Mouse (Mus musculus): ENCODE measurements around the gene Rin3. TPM values are rescaled to one million over a fixed set of nuclear protein-coding genes. Genes with fewer than 3 reads are reported as not detected.

The Rin3 gene
- total and polyA plus RNA-seq, 2 experiments from 2014 or later = 4.6 to 13.4 TPM

GRCm38 (mm10) chr12:102280867-102281503 is 1.9 kb upstream of the Rin3 start:
- Histone ChIP-seq H3K9ac (replicated peaks; ENCODE audit: low read depth, low read length) (no peak overlapping the region), H3K36me3 (replicated peaks; ENCODE audit: control insufficient read depth, insufficient read depth, low read length) (no peaks in the 10 kb centered on the region), H3K27ac (ENCODE audit: low read depth) (no peak overlapping the region), H3K9me3 (replicated peaks; ENCODE audit: control insufficient read depth, low read length) (peaks cover 7% of the 10 kb centered on the region), H3K4me1 (ENCODE audit: control insufficient read depth, insufficient read depth) (peaks cover 16% of the 10 kb centered on the region), H3K27me3 (ENCODE audit: control insufficient read depth, insufficient read depth, low read length) (no peaks in the 10 kb centered on the region), H3K4me2 (ENCODE audit: low read depth, low read length) (no peak overlapping the region), H3K4me3 (ENCODE audit: low read depth, low read length) (no peak overlapping the region)
- ATAC-seq (ENCODE audit: insufficient read depth, low read depth) (no peak), DNase-seq (ENCODE audit: low spot score) (no peak)
- WGBS = 53% methylated on average over 7 of the region's 7 CpGs
- no peak for TF ChIP-seq CTCF (IDR thresholded peaks at IDR 0.05; ENCODE audit: low read depth)
- TF ChIP-seq EP300 (IDR thresholded peaks at IDR 0.05; ENCODE audit: low read depth) = no peak

GRCm38 (mm10) chr12:102282126-102282525 is 722 bp upstream of the Rin3 start:
- Histone ChIP-seq H3K4me2 (ENCODE audit: low read depth, low read length) (peak overlapping the region; percentile 84), H3K4me1 (ENCODE audit: control insufficient read depth, insufficient read depth) (peaks cover 24% of the 10 kb centered on the region), H3K27me3 (ENCODE audit: control insufficient read depth, insufficient read depth, low read length) (no peaks in the 10 kb centered on the region), H3K9ac (replicated peaks; ENCODE audit: low read depth, low read length) (no peak overlapping the region), H3K27ac (ENCODE audit: low read depth) (no peak overlapping the region; the same call in 1 of the 2 replicates), H3K36me3 (replicated peaks; ENCODE audit: control insufficient read depth, insufficient read depth, low read length) (no peaks in the 10 kb centered on the region), H3K9me3 (replicated peaks; ENCODE audit: control insufficient read depth, low read length) (peaks cover 7% of the 10 kb centered on the region), H3K4me3 (ENCODE audit: low read depth, low read length) (peak overlapping the region; percentile 68; the same call in 1 of the 2 replicates)
- DNase-seq (ENCODE audit: low spot score) (no peak), ATAC-seq (ENCODE audit: insufficient read depth, low read depth) (no peak)
- no peak for TF ChIP-seq CTCF (IDR thresholded peaks at IDR 0.05; ENCODE audit: low read depth)
- TF ChIP-seq EP300 (IDR thresholded peaks at IDR 0.05; ENCODE audit: low read depth) = no peak
- WGBS = 64% methylated on average over 2 of the region's 2 CpGs

- peak overlapping the region; percentile 78 for H3K9ac ChIP-seq (replicated peaks; ENCODE audit: low read depth, low read length)
- peaks cover 38% of the 10 kb centered on the region for H3K4me1 ChIP-seq (ENCODE audit: control insufficient read depth, insufficient read depth)
- ATAC-seq (ENCODE audit: insufficient read depth, low read depth) = peak; percentile 69
- H3K27ac ChIP-seq (ENCODE audit: low read depth) = peak overlapping the region; percentile 79
- TF ChIP-seq EP300 (IDR thresholded peaks at IDR 0.05; ENCODE audit: low read depth) = no peak
- no peak for TF ChIP-seq CTCF (IDR thresholded peaks at IDR 0.05; ENCODE audit: low read depth)
- WGBS = 1% methylated on average over 18 of the region's 24 CpGs
- H3K36me3 ChIP-seq (replicated peaks; ENCODE audit: control insufficient read depth, insufficient read depth, low read length) = no peaks in the 10 kb centered on the region
- H3K4me3 ChIP-seq (ENCODE audit: low read depth, low read length) = peak overlapping the region; percentile 68
- H3K27me3 ChIP-seq (ENCODE audit: control insufficient read depth, insufficient read depth, low read length) = no peaks in the 10 kb centered on the region
- peaks cover 3% of the 10 kb centered on the region; the same call in 1 of the 2 replicates for H3K9me3 ChIP-seq (replicated peaks; ENCODE audit: control insufficient read depth, low read length)
- peak overlapping the region; percentile 84 for H3K4me2 ChIP-seq (ENCODE audit: low read depth, low read length)
- DNase-seq (ENCODE audit: low spot score) = peak; percentile 82
These were observed 827 bp downstream of the Rin3 start for GRCm38 (mm10) chr12:102283483-102284266.

GRCm38 (mm10) chr12:102284267-102284610 is 1.4 kb downstream of the Rin3 start:
- peak; percentile 53 for ATAC-seq (ENCODE audit: insufficient read depth, low read depth)
- peaks cover 44% of the 10 kb centered on the region for H3K4me1 ChIP-seq (ENCODE audit: control insufficient read depth, insufficient read depth)

GRCm38 (mm10) chr12:102284618-102285159 is 1.8 kb downstream of the Rin3 start:
- TF ChIP-seq EP300 (IDR thresholded peaks at IDR 0.05; ENCODE audit: low read depth) (no peak), CTCF (IDR thresholded peaks at IDR 0.05; ENCODE audit: low read depth) (no peak)
- H3K27ac ChIP-seq (ENCODE audit: low read depth) = peak overlapping the region; percentile 79
- peak overlapping the region; percentile 84 for H3K4me2 ChIP-seq (ENCODE audit: low read depth, low read length)
- WGBS = 29% methylated on average over 3 of the region's 3 CpGs
- no peaks in the 10 kb centered on the region for H3K36me3 ChIP-seq (replicated peaks; ENCODE audit: control insufficient read depth, insufficient read depth, low read length)
- H3K9ac ChIP-seq (replicated peaks; ENCODE audit: low read depth, low read length) = peak overlapping the region; percentile 78; the same call in 1 of the 2 replicates
- no peak for DNase-seq (ENCODE audit: low spot score)
- peak overlapping the region; percentile 68 for H3K4me3 ChIP-seq (ENCODE audit: low read depth, low read length)
- H3K27me3 ChIP-seq (ENCODE audit: control insufficient read depth, insufficient read depth, low read length) = no peaks in the 10 kb centered on the region
- peaks cover 45% of the 10 kb centered on the region for H3K4me1 ChIP-seq (ENCODE audit: control insufficient read depth, insufficient read depth)
- H3K9me3 ChIP-seq (replicated peaks; ENCODE audit: control insufficient read depth, low read length) = no peaks in the 10 kb centered on the region
- no peak for ATAC-seq (ENCODE audit: insufficient read depth, low read depth)

More at GRCm38 (mm10) chr12:102284267-102284610, 1.4 kb downstream of the Rin3 start:
- 1% methylated on average over 9 of the region's 9 CpGs for WGBS
- Histone ChIP-seq H3K4me2 (ENCODE audit: low read depth, low read length) (peak overlapping the region; percentile 84), H3K4me3 (ENCODE audit: low read depth, low read length) (peak overlapping the region; percentile 68), H3K27ac (ENCODE audit: low read depth) (peak overlapping the region; percentile 79), H3K9ac (replicated peaks; ENCODE audit: low read depth, low read length) (peak overlapping the region; percentile 78; the same call in 1 of the 2 replicates), H3K27me3 (ENCODE audit: control insufficient read depth, insufficient read depth, low read length) (no peaks in the 10 kb centered on the region), H3K9me3 (replicated peaks; ENCODE audit: control insufficient read depth, low read length) (no peaks in the 10 kb centered on the region), H3K36me3 (replicated peaks; ENCODE audit: control insufficient read depth, insufficient read depth, low read length) (no peaks in the 10 kb centered on the region)
- DNase-seq (ENCODE audit: low spot score) = peak; percentile 69
- no peak for TF ChIP-seq EP300 (IDR thresholded peaks at IDR 0.05; ENCODE audit: low read depth)
- no peak for TF ChIP-seq CTCF (IDR thresholded peaks at IDR 0.05; ENCODE audit: low read depth)
